Mouse (Mus musculus): Measurements from ENCODE around the gene Ccdc88a. TPM values are rescaled to one million over a fixed set of nuclear protein-coding genes. Genes with fewer than 3 reads are reported as not detected.

Ccdc88a gene
- polyA plus RNA-seq, 1 experiment from 2014 or later = 71.9 TPM

- ATAC-seq (ENCODE audit: low read depth) = no peak
- Histone ChIP-seq H3K36me3 (peaks cover 52% of the 10 kb centered on the region), H3K27me3 (no peaks in the 10 kb centered on the region), H3K4me3 (no peak overlapping the region), H3K27ac (replicated peaks) (no peak overlapping the region), H3K9me3 (no peaks in the 10 kb centered on the region), H3K4me1 (replicated peaks) (no peaks in the 10 kb centered on the region), H3K4me2 (no peak overlapping the region), H3K9ac (no peak overlapping the region)
- 92% methylated on average over 3 of the region's 3 CpGs for WGBS
Measured at GRCm38 (mm10) chr11:29496962-29497361, 123.5 kb downstream of the Ccdc88a start.

GRCm38 (mm10) chr11:29503948-29504893 is 130.8 kb downstream of the Ccdc88a start:
- Histone ChIP-seq H3K4me2 (no peak overlapping the region), H3K4me3 (no peak overlapping the region), H3K27ac (replicated peaks) (no peak overlapping the region), H3K36me3 (peaks cover 41% of the 10 kb centered on the region), H3K9me3 (no peaks in the 10 kb centered on the region), H3K9ac (no peak overlapping the region), H3K27me3 (no peaks in the 10 kb centered on the region), H3K4me1 (replicated peaks) (no peaks in the 10 kb centered on the region)
- ATAC-seq (ENCODE audit: low read depth) = no peak
- WGBS = 95% methylated on average over 10 of the region's 10 CpGs

DNA sequence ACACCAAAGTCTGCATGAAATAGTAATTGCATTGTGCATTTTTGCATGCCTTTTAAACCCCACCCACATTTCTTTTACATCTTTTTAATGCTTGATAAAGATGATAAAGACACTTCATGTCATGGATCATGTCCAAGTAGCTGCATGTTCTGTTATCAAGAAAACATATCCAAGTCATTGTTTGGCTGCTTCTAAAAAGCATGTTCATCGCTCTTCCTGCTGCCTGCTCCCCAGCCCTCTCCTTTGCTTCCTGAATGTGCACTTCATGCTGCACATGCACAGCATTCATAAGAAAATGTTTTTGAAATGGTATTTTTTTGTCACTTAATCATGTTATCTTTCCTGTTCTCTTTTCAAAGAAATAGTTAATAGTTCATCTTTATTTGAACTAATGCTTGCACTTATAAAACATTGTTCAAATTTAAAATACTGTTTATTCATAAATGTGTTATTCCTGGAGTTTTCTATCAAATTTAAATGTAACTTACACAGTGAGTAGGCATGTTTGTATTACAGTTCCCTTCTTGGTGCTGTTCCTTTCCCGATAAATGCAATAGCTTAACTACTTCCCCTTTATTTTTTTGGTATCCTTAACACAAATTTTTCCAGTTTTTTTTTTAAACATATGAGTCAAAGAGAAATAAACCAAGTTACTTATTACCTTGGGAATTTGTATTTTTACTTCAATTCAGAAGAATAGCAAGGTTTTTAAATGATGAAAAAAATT is 131.6 kb downstream of the Ccdc88a start:
- no peaks in the 10 kb centered on the region for H3K27me3 ChIP-seq
- H3K9ac ChIP-seq = no peak overlapping the region
- peaks cover 38% of the 10 kb centered on the region for H3K36me3 ChIP-seq
- no peak overlapping the region for H3K4me2 ChIP-seq
- WGBS = 92% methylated on average over 2 of the region's 2 CpGs
- no peaks in the 10 kb centered on the region for H3K4me1 ChIP-seq (replicated peaks)
- ATAC-seq (ENCODE audit: low read depth) = no peak
- H3K4me3 ChIP-seq = no peak overlapping the region
- H3K27ac ChIP-seq (replicated peaks) = no peak overlapping the region
- H3K9me3 ChIP-seq = no peaks in the 10 kb centered on the region

DNA sequence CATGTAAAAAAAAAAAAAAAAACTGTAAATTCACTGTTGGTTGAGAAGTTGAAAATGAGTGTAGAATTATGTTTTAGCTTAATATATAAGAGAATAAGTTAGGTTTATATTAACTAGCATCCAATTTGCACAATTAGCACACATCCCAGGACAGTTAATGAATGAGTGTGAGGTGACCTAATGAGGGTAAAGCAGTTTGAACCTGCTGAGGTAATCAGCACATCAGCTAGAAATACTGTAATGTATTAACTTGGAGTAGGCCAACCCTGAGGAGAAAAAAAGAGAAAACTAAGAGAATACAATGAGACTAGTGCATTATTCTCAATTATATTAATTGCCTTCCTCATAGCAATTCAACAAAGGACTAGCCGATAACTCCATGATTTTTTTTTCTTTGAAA is 136.0 kb downstream of the Ccdc88a start:
- H3K27ac ChIP-seq (replicated peaks) = no peak overlapping the region
- H3K9me3 ChIP-seq = no peaks in the 10 kb centered on the region
- peaks cover 36% of the 10 kb centered on the region for H3K36me3 ChIP-seq
- no peak overlapping the region for H3K9ac ChIP-seq
- H3K4me2 ChIP-seq = no peak overlapping the region
- H3K4me1 ChIP-seq (replicated peaks) = peaks cover 8% of the 10 kb centered on the region
- no peak for ATAC-seq (ENCODE audit: low read depth)
- WGBS = 93% methylated on average over 1 of the region's 1 CpGs
- H3K4me3 ChIP-seq = no peak overlapping the region
- H3K27me3 ChIP-seq = no peaks in the 10 kb centered on the region

DNA sequence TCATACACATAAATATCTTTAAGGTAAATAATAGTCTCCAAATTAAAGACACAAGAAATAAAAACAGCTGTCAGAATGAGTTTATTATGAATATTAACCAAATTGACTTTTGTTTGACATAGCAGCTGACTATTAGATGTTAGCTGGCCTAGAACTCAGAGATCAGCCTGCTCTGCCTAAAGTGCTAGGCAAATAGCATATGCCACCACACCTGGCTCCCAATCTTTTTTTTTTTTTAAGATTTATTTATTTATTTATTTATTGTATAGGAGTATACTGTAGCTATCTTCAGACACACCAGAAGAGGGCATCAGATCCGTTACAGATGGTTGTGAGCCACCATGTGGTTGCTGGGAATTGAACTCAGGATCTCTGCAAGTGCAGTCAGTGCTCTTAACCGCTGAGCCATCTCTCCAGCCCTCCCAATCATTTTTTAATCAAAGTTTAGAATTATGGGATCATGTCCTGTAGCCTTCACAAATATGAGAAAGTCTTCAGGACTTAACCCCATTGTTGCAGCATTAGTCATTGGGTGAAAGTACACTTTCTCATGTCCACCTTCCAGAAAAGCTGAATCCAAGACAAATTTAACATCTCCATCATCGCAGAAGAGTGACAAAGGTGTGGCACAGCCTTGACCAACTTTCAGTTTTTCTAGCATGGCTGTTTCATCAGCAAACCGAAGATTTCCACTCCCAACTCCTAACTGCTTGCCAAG is 139.5 kb downstream of the Ccdc88a start:
- H3K4me2 ChIP-seq = no peak overlapping the region
- H3K27me3 ChIP-seq = no peaks in the 10 kb centered on the region
- peaks cover 23% of the 10 kb centered on the region for H3K36me3 ChIP-seq
- H3K4me3 ChIP-seq = no peak overlapping the region
- H3K9me3 ChIP-seq = no peaks in the 10 kb centered on the region
- H3K27ac ChIP-seq (replicated peaks) = no peak overlapping the region
- WGBS = 94% methylated on average over 4 of the region's 4 CpGs
- no peak for ATAC-seq (ENCODE audit: low read depth)
- H3K4me1 ChIP-seq (replicated peaks) = peaks cover 10% of the 10 kb centered on the region
- no peak overlapping the region for H3K9ac ChIP-seq

GRCm38 (mm10) chr11:29514325-29514681 is 140.8 kb downstream of the Ccdc88a start:
- Histone ChIP-seq H3K9ac (peak overlapping the region; percentile 78), H3K9me3 (no peaks in the 10 kb centered on the region), H3K4me3 (peak overlapping the region; percentile 60), H3K36me3 (peaks cover 23% of the 10 kb centered on the region), H3K27me3 (no peaks in the 10 kb centered on the region), H3K4me2 (peak overlapping the region; percentile 61), H3K4me1 (replicated peaks) (peaks cover 10% of the 10 kb centered on the region), H3K27ac (replicated peaks) (peak overlapping the region; percentile 63; the same call in 1 of the 2 replicates)
- 26% methylated on average over 10 of the region's 10 CpGs for WGBS
- ATAC-seq (ENCODE audit: low read depth) = 0 out of 2 replicates have a peak, but pooled peaks have one; percentile 1

DNA sequence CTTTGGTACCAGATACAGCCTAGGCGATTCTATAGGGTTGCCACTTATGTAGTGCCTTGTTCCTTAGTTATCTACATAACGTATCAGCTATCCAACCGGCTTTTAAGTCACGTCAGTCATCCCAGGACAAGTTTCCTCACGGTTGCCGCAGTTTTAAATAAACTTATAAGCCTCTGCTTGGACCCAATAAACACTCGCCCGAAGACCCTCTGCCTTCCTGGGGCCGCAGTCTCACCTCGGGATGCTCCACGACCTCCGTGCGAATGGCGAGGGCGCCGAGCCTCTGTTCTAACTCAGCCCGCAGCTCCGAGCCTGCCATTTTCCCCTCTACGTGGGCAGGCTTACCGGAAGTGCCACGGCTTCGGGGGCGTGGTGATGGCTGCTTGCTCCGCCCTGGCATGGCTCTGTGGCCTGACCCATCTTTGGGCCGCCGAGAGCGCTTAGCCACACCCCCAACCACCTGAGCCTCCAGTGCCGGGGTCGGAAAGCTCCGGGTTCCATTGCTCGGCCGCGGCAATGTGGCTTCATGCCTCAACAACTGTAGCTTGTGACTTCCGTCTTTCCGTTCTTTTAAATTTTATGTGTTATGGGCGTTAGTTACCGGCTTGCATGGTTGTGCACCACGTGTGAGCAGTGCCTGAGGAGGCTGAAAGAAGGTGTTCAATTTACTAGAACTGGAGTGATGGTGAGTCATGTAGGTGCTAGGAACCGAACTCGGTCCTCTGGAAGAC is 141.4 kb downstream of the Ccdc88a start, which contains the start of gene Prorsd1:
Gene Prorsd1 (minus strand): TSS at position 352 of the 731 bp plus-strand sequence.
- ATAC-seq (ENCODE audit: low read depth) = peak; percentile 98
- H3K4me2 ChIP-seq = peak within 1 kb of the TSS; percentile 61
- peaks cover 10% of the 10 kb centered on the region for H3K4me1 ChIP-seq (replicated peaks)
- no peaks in the 10 kb centered on the region for H3K9me3 ChIP-seq
- WGBS = 3% methylated on average over 40 of the region's 40 CpGs
- H3K9ac ChIP-seq = peak within 1 kb of the TSS; percentile 78
- peaks cover 21% of the 10 kb centered on the region for H3K36me3 ChIP-seq
- H3K27ac ChIP-seq (replicated peaks) = peak within 1 kb of the TSS; percentile 63
- no peaks in the 10 kb centered on the region for H3K27me3 ChIP-seq
- peak within 1 kb of the TSS; percentile 60 for H3K4me3 ChIP-seq

DNA sequence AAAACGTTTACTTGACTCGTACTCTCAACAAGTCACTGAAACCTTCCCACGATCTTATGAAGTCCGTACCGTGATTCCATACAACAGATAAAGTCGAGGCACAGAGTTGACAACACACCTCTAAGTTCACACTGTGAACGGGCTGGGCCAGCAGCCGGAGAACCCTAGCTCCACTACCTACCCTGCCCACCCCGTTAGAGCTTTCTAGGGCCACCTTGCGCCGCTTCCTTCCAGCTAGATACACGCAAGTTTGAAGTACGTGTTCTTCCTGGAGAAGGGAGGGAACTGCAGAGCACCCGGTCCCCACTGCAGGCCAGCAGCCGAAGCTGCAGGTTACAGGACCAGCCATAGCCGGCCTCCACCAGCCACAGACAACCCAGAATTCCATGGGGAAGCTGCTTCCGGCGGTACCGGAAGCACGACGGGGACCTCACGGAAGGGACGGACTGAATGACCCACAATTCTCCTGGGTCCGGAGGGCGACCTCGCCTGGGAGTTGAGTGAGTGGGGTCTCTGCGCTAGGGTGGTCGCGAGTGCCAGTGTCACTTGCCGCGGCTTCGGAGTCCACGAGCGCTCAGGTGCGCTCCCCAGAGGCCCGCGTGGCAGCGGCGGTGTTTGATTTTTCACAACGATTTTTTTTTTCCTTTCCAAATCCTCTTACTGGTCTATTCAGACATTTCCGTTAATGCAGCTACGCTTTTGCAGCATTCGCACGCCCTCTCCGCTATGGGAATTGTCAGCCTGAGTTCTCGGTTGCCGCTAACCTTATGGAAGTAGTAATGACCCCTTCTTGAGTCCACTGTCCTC is 152.7 kb downstream of the Ccdc88a start, which contains the start of gene Mtif2:
Gene Mtif2 (plus strand): TSS at position 421 of the 807 bp plus-strand sequence.
- Histone ChIP-seq H3K9me3 (no peaks in the 10 kb centered on the region), H3K4me2 (peak within 1 kb of the TSS; percentile 75), H3K4me3 (peak within 1 kb of the TSS; percentile 70), H3K36me3 (peaks cover 14% of the 10 kb centered on the region), H3K27me3 (no peaks in the 10 kb centered on the region), H3K9ac (peak within 1 kb of the TSS; percentile 84), H3K27ac (replicated peaks) (peak within 1 kb of the TSS; percentile 87), H3K4me1 (replicated peaks) (peaks cover 26% of the 10 kb centered on the region)
- ATAC-seq (ENCODE audit: low read depth) = peak; percentile 96
- WGBS = 3% methylated on average over 47 of the region's 47 CpGs

DNA sequence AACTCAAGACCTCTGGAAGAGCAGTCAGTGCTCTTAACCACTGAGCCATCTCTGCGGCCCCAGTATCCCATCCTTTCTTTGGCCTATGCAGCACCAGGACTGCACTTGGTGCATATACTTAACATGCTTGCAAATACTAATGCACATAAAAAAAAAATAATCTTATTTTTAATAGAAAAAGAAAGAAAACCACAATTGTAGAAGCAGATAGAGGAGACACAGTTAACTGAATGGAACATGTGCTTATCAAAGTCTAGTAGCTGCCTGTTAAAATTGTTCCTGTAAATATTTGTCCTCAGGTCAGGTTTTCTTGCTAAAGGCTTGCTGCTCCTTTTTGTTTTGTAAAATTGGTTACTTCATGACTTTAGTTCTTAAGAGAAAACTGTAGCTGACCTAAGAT is 164.7 kb downstream of the Ccdc88a start:
- ATAC-seq (ENCODE audit: low read depth) = no peak
- WGBS = 97% methylated on average over 1 of the region's 1 CpGs
- H3K4me3 ChIP-seq = no peak overlapping the region

GRCm38 (mm10) chr11:29544225-29544945 is 170.9 kb downstream of the Ccdc88a start:
- Histone ChIP-seq H3K27ac (replicated peaks) (no peak overlapping the region), H3K4me1 (replicated peaks) (peaks cover 16% of the 10 kb centered on the region), H3K4me2 (no peak overlapping the region), H3K9me3 (no peaks in the 10 kb centered on the region), H3K27me3 (no peaks in the 10 kb centered on the region), H3K36me3 (peaks cover 58% of the 10 kb centered on the region), H3K9ac (no peak overlapping the region), H3K4me3 (no peak overlapping the region)
- WGBS = 90% methylated on average over 3 of the region's 3 CpGs
- no peak for ATAC-seq (ENCODE audit: low read depth)

More for the DNA sequence above, 164.7 kb downstream of the Ccdc88a start:
- H3K27ac ChIP-seq (replicated peaks) = no peak overlapping the region
- H3K27me3 ChIP-seq = no peaks in the 10 kb centered on the region
- H3K9me3 ChIP-seq = no peaks in the 10 kb centered on the region
- H3K4me2 ChIP-seq = no peak overlapping the region
- no peaks in the 10 kb centered on the region for H3K4me1 ChIP-seq (replicated peaks)
- no peak overlapping the region for H3K9ac ChIP-seq
- H3K36me3 ChIP-seq = peaks cover 78% of the 10 kb centered on the region
